Mouse (Mus musculus): Measurements from ENCODE around the gene Sdk1. TPM values are rescaled to one million over a fixed set of nuclear protein-coding genes. Genes with fewer than 3 reads are reported as not detected.

Gene Sdk1
- total and polyA plus RNA-seq, 3 experiments = not detected

- no peaks in the 10 kb centered on the region for H3K4me1 ChIP-seq (ENCODE audit: control insufficient read depth in 1 of 2, insufficient read depth in 2 of 2, low read length in 2 of 2)
- H3K27ac ChIP-seq (ENCODE audit: control insufficient read depth, low read depth, low read length) = no peak overlapping the region
- no peaks in the 10 kb centered on the region for H3K9me3 ChIP-seq (replicated peaks; ENCODE audit: insufficient read depth, low read length)
- no peaks in the 10 kb centered on the region for H3K27me3 ChIP-seq (ENCODE audit: control insufficient read depth in 1 of 2, insufficient read depth in 2 of 2, low read length in 2 of 2)
- no peaks in the 10 kb centered on the region for H3K36me3 ChIP-seq (ENCODE audit: control insufficient read depth in 1 of 2, insufficient read depth in 2 of 2, low read length in 2 of 2)
- TF ChIP-seq POLR2A (IDR thresholded peaks at IDR 0.05; ENCODE audit: control insufficient read depth in 1 of 2, insufficient read depth in 1 of 2, low read depth in 1 of 2, low read length in 2 of 2, poor library complexity in 1 of 2) = no peak
- DNase-seq (ENCODE audit: low read depth, low spot score) = no peak
- H3K9ac ChIP-seq (ENCODE audit: control insufficient read depth, low read depth, low read length, poor library complexity, severe bottlenecking) = no peak overlapping the region
- H3K4me3 ChIP-seq (ENCODE audit: control insufficient read depth in 1 of 2, insufficient read depth in 1 of 2, low read depth in 2 of 2, low read length in 2 of 2) = no peak overlapping the region
- H3K79me2 ChIP-seq (ENCODE audit: control insufficient read depth, insufficient read depth, low read length, poor library complexity) = no peaks in the 10 kb centered on the region
These were observed 163.4 kb downstream of the Sdk1 start for GRCm38 (mm10) chr5:141404651-141405050.

GRCm38 (mm10) chr5:141406926-141407325 is 165.6 kb downstream of the Sdk1 start:
- no peaks in the 10 kb centered on the region for H3K9me3 ChIP-seq (replicated peaks; ENCODE audit: insufficient read depth, low read length)
- H3K36me3 ChIP-seq (ENCODE audit: control insufficient read depth in 1 of 2, insufficient read depth in 2 of 2, low read length in 2 of 2) = no peaks in the 10 kb centered on the region
- TF ChIP-seq TCF12 (IDR thresholded peaks at IDR 0.05; ENCODE audit: low read depth, low read length) (no peak), MAX (IDR thresholded peaks at IDR 0.05; ENCODE audit: low read length) (no peak), JUND (IDR thresholded peaks at IDR 0.05; ENCODE audit: low read depth, low read length) (no peak), POLR2AphosphoS5 (IDR thresholded peaks at IDR 0.05; ENCODE audit: borderline replicate concordance, low read depth, low read length) (no peak), POLR2A (IDR thresholded peaks at IDR 0.05; ENCODE audit: control insufficient read depth in 1 of 2, insufficient read depth in 1 of 2, low read depth in 1 of 2, low read length in 2 of 2, poor library complexity in 1 of 2) (no peak), MYB (IDR thresholded peaks at IDR 0.05; ENCODE audit: low read depth, low read length) (no peak), MAZ (IDR thresholded peaks at IDR 0.05; ENCODE audit: low read depth, low read length) (no peak), E2F4 (IDR thresholded peaks at IDR 0.05; ENCODE audit: borderline replicate concordance, low read depth, low read length) (no peak)
- no peak overlapping the region for H3K4me3 ChIP-seq (ENCODE audit: control insufficient read depth in 1 of 2, insufficient read depth in 1 of 2, low read depth in 2 of 2, low read length in 2 of 2)
- H3K27ac ChIP-seq (ENCODE audit: control insufficient read depth, low read depth, low read length) = no peak overlapping the region
- H3K79me2 ChIP-seq (ENCODE audit: control insufficient read depth, insufficient read depth, low read length, poor library complexity) = no peaks in the 10 kb centered on the region
- no peaks in the 10 kb centered on the region for H3K4me1 ChIP-seq (ENCODE audit: control insufficient read depth in 1 of 2, insufficient read depth in 2 of 2, low read length in 2 of 2)
- H3K9ac ChIP-seq (ENCODE audit: control insufficient read depth, low read depth, low read length, poor library complexity, severe bottlenecking) = no peak overlapping the region
- no peak for DNase-seq (ENCODE audit: low read depth, low spot score)
- H3K27me3 ChIP-seq (ENCODE audit: control insufficient read depth in 1 of 2, insufficient read depth in 2 of 2, low read length in 2 of 2) = no peaks in the 10 kb centered on the region

GRCm38 (mm10) chr5:141413013-141413412 is 171.7 kb downstream of the Sdk1 start:
- Histone ChIP-seq H3K9me3 (replicated peaks; ENCODE audit: insufficient read depth, low read length) (no peaks in the 10 kb centered on the region), H3K4me1 (ENCODE audit: control insufficient read depth in 1 of 2, insufficient read depth in 2 of 2, low read length in 2 of 2) (no peaks in the 10 kb centered on the region), H3K4me3 (ENCODE audit: control insufficient read depth in 1 of 2, insufficient read depth in 1 of 2, low read depth in 2 of 2, low read length in 2 of 2) (no peak overlapping the region), H3K79me2 (ENCODE audit: control insufficient read depth, insufficient read depth, low read length, poor library complexity) (no peaks in the 10 kb centered on the region), H3K27me3 (ENCODE audit: control insufficient read depth in 1 of 2, insufficient read depth in 2 of 2, low read length in 2 of 2) (no peaks in the 10 kb centered on the region; a peak in 1 of 4 replicates), H3K9ac (ENCODE audit: control insufficient read depth, low read depth, low read length, poor library complexity, severe bottlenecking) (no peak overlapping the region), H3K36me3 (ENCODE audit: control insufficient read depth in 1 of 2, insufficient read depth in 2 of 2, low read length in 2 of 2) (no peaks in the 10 kb centered on the region), H3K27ac (ENCODE audit: control insufficient read depth, low read depth, low read length) (no peak overlapping the region)
- no peak for TF ChIP-seq RCOR1 (IDR thresholded peaks at IDR 0.05; ENCODE audit: low read depth, low read length)
- TF ChIP-seq ZKSCAN1 (IDR thresholded peaks at IDR 0.05; ENCODE audit: low read depth, low read length) = no peak
- no peak for TF ChIP-seq SIN3A (IDR thresholded peaks at IDR 0.05; ENCODE audit: low read length)
- no peak for TF ChIP-seq ZNF384 (IDR thresholded peaks at IDR 0.05; ENCODE audit: low read depth, low read length)
- TF ChIP-seq E2F4 (IDR thresholded peaks at IDR 0.05; ENCODE audit: borderline replicate concordance, low read depth, low read length) = no peak
- no peak for TF ChIP-seq TAL1 (IDR thresholded peaks at IDR 0.05; ENCODE audit: low read length)
- DNase-seq (ENCODE audit: low read depth, low spot score) = no peak

Data from MEL (cell line).